Mouse (Mus musculus): ENCODE results near the gene Nek8. TPM values are rescaled to one million over a fixed set of nuclear protein-coding genes. Genes with fewer than 3 reads are reported as not detected.

Gene Nek8
- 10 to 100 TPM; 18.8 to 31.9 TPM for total RNA-seq (2023)

GRCm38 (mm10) chr11:78176402-78176862 is at the start of gene Nek8, which contains the start of gene Tlcd1:
Gene Nek8, minus strand, starts transcription at chr11:78176675.
Gene Tlcd1, plus strand, starts transcription at chr11:78176711.

GRCm38 (mm10) chr11:78193113-78193512 is 16.6 kb upstream of the Nek8 start, which contains the start of gene Proca1:
Gene Proca1, plus strand, starts transcription at chr11:78193392.

GRCm38 (mm10) chr11:78188331-78189233 is 12.1 kb upstream of the Nek8 start, which contains the start of gene Rab34:
Gene Rab34, plus strand, starts transcription at chr11:78188430.

DNA sequence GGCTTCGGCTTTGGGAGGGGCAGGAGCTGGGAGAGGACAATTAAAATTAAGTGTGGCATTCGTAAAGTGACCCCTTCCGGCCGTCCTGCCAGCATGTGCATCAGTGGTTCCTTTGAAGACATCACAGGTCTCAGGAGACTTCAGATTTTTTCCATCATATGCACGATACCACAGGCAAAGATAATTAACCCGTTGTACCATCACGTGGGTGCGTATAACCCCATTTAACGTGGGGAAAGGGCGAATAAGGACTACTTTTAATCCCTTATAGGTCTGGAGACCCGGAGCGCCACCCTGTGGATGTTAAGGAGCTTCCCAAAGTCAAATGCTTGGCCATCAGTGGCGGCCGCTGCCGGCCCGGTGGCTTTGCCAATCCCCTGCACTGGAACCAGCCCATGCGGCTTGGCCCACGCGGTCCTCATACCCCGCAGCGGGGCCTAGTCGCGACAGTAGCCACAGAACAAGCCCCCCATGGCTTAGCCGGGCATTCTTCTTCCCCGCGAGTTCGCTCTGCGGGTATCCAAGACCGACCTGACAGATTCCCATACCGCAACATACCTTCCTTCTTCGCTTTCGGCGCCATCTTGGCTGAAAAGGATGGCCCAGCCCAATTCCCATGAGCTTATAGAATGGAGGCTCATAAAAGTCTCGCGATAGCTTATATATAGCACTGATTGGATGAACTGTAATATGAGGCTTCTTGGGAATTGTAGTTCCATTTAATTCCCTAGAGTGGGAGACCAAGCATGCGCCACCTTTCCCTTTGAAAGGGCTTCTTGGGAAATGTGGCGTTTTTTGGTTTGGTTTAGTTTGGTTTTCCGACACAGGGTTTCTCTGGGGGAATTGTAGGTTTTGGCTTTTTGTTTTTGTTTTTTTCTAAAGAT is 6.7 kb upstream of the Nek8 start, which contains the start of gene Rpl23a:
Gene Rpl23a, minus strand, starts transcription at position 624 of the 884 bp plus-strand sequence.

GRCm38 (mm10) chr11:78164924-78165760 is 11.3 kb downstream of the Nek8 start, which contains the start of gene Traf4:
Gene Traf4, minus strand, starts transcription at chr11:78165589.

Other genes with a start within 250 kb of the Nek8 start
- not detected for gene Sez6, start 245.9 kb downstream of the Nek8 start, total RNA-seq (2023)
- 100 to 1,000 TPM; 152 to 154 TPM for gene Phf12, start 193.9 kb downstream of the Nek8 start, total RNA-seq (2023)
- 1 to 10 TPM in 1 of 2 experiments, under 1 TPM in 1; 0.62 to 1.1 TPM for gene Dhrs13, start 144.4 kb downstream of the Nek8 start, total RNA-seq (2023)
- gene Flot2, start 138.7 kb downstream of the Nek8 start, total RNA-seq (2023), result 10 to 100 TPM; 13.1 to 17.6 TPM
- 10 to 100 TPM; 25.1 to 36.1 TPM for gene Eral1, start 96.3 kb downstream of the Nek8 start, total RNA-seq (2023)
- 10 to 100 TPM; 17.8 to 18.0 TPM for gene Fam222b, start 82.0 kb downstream of the Nek8 start, total RNA-seq (2023)
- 10 to 100 TPM; 50.9 to 57.5 TPM for gene Traf4, start 11.1 kb downstream of the Nek8 start, total RNA-seq (2023)
- 1 to 10 TPM; 1.9 to 3.2 TPM for gene Tlcd1, start within 50 bp of the Nek8 start, total RNA-seq (2023)
- gene Rpl23a, start 6.9 kb upstream of the Nek8 start, total RNA-seq (2023), result 1,000 to 10,000 TPM; 2,438 to 2,493 TPM
- gene Rab34, start 11.8 kb upstream of the Nek8 start, total RNA-seq (2023), result not detected
- not detected for gene Proca1, start 16.7 kb upstream of the Nek8 start, total RNA-seq (2023)
- 10 to 100 TPM; 61.6 to 62.6 TPM for gene Sdf2, start 69.1 kb upstream of the Nek8 start, total RNA-seq (2023)
- gene Supt6, start 69.3 kb upstream of the Nek8 start, total RNA-seq (2023), result 10 to 100 TPM; 71.7 to 73.7 TPM
- 100 to 1,000 TPM; 133 to 141 TPM for gene 2610507B11Rik, start 85.1 kb upstream of the Nek8 start, total RNA-seq (2023)
- 1 to 10 TPM; 2.7 to 4.4 TPM for gene BC030499, start 114.2 kb upstream of the Nek8 start, total RNA-seq (2023)
- gene Spag5, start 124.9 kb upstream of the Nek8 start, total RNA-seq (2023), result 1 to 10 TPM; 2.3 to 3.7 TPM
- 10 to 100 TPM; 45.7 to 48.3 TPM for gene Aldoc, start 146.3 kb upstream of the Nek8 start, total RNA-seq (2023)
- 10 to 100 TPM; 58.7 to 61.3 TPM for gene Pigs, start 151.7 kb upstream of the Nek8 start, total RNA-seq (2023)
- gene Unc119, start 166.8 kb upstream of the Nek8 start, total RNA-seq (2023), result 10 to 100 TPM; 58.2 to 68.7 TPM
- gene Foxn1, start 209.9 kb upstream of the Nek8 start, total RNA-seq (2023), result not detected
- not detected for gene Slc13a2, start 245.5 kb upstream of the Nek8 start, total RNA-seq (2023)